Mouse (Mus musculus) stomach, postnatal 0 days (tissue): ENCODE data around the gene Rpl7a. TPM values are rescaled to one million over a fixed set of nuclear protein-coding genes. Genes with fewer than 3 reads are reported as not detected.
A peak's percentile ranks its signal among the peaks of the same experiment; 100 is the strongest.

Source experiments
- ATAC-seq: fragments of 200-750 bp; cut with Nextera tagmentation; 2 replicates; pipeline ENCODE4 v1.8.0; 2017; ENCODE audit not compliant: low FRiP score, low TSS enrichment
- DNase-seq: peaks from one replicate; pipeline ENCODE4 v3.0.0-alpha.2; 2016; ENCODE audit warnings: low spot score
- H3K27ac ChIP-seq: fragments of 300-500 bp; sonication (generic); replicated peaks from 2 replicates; pipeline ENCODE4 v1.5.1; 2014; ENCODE audit warnings: mild to moderate bottlenecking, control low read depth
- H3K27me3 ChIP-seq: fragments of 300-500 bp; sonication (generic); 2 replicates; pipeline ENCODE4 v1.6.1; 2014; ENCODE audit warnings: low read length; ENCODE audit not compliant: control insufficient read depth, insufficient read depth
- H3K36me3 ChIP-seq: fragments of 300-500 bp; sonication (generic); 2 replicates; pipeline ENCODE4 v1.6.1; 2014; ENCODE audit warnings: low read length, mixed read lengths; ENCODE audit not compliant: control insufficient read depth, insufficient read depth
- H3K4me1 ChIP-seq: fragments of 300-500 bp; sonication (generic); replicated peaks from 2 replicates; pipeline ENCODE4 v1.6.1; 2014; ENCODE audit warnings: antibody characterized with exemption; ENCODE audit not compliant: control insufficient read depth, insufficient read depth
- H3K4me2 ChIP-seq: fragments of 300-500 bp; sonication (generic); replicated peaks from 2 replicates; pipeline ENCODE4 v1.6.1; 2014; ENCODE audit warnings: low read depth, mild to moderate bottlenecking, control low read depth, moderate library complexity
- H3K4me3 ChIP-seq: fragments of 300-500 bp; sonication (generic); 2 replicates; pipeline ENCODE4 v1.5.1; 2014; ENCODE audit warnings: low read depth, low read length, control low read depth
- H3K9ac ChIP-seq: fragments of 300-500 bp; sonication (generic); 2 replicates; pipeline ENCODE4 v1.6.1; 2014; ENCODE audit warnings: mild to moderate bottlenecking, low read length, control low read depth, mixed read lengths
- H3K9me3 ChIP-seq: fragments of 300-500 bp; sonication (generic); 2 replicates; pipeline ENCODE4 v1.6.1; 2016; ENCODE audit warnings: low read length; ENCODE audit not compliant: control insufficient read depth
- CTCF ChIP-seq: IDR thresholded peaks from 2 replicates; pipeline ENCODE4 v1.5.1; 2016; ENCODE audit warnings: antibody characterized with exemption, low read depth, mild to moderate bottlenecking, moderate library complexity
- EP300 ChIP-seq: optimal IDR thresholded peaks from 2 replicates; pipeline ENCODE3; 2016; ENCODE audit warnings: antibody characterized with exemption
- WGBS: fragments of 180-500 bp; shearing (Covaris S2); extraction: QIAGEN DNeasy Blood & Tissue Kit; methylation state at CpG from one replicate; pipeline ENCODE4 v1.1.7; 2014; 5-methylcytosine and 5-hydroxymethylcytosine counted together
- polyA plus RNA-seq: library from polyadenylated mRNA; unstranded; fragments of >200 nt; fragmentation: Nextera tagmentation; extraction: Ambion mirVana; gene quantifications from 2 replicates; pipeline ENCODE4 v1.2.1, GENCODE M21; 2015

The Rpl7a gene
- polyA plus RNA-seq, 1 experiment from 2014 or later = 505 TPM

- peak; percentile 96 for ATAC-seq
- 1% methylated on average over 44 of the region's 70 CpGs for WGBS
Measured at GRCm38 (mm10) chr2:26933304-26934055, 22.9 kb downstream of the Rpl7a start, which contains the start of the genes Surf4 and Stkld1. Gene Surf4 (minus strand): TSS chr2:26933928. Gene Stkld1 (plus strand): TSS chr2:26934047.

GRCm38 (mm10) chr2:26935286-26935685 lies 24.7 kb downstream of the Rpl7a start:
- ATAC-seq (no peak), DNase-seq (no peak)
- Histone ChIP-seq H3K36me3 (0 out of 2 replicates have a peak, but pooled peaks cover 2% of the 10 kb centered on the region), H3K4me1 (peaks cover 9% of the 10 kb centered on the region; the same call in 1 of the 2 replicates), H3K4me2 (no peak overlapping the region), H3K27ac (no peak overlapping the region), H3K9me3 (no peaks in the 10 kb centered on the region), H3K9ac (no peak overlapping the region), H3K27me3 (no peaks in the 10 kb centered on the region), H3K4me3 (no peak overlapping the region)
- 98% methylated on average over 2 of the region's 2 CpGs for WGBS
- no peak for TF ChIP-seq CTCF
- TF ChIP-seq EP300 = no peak

More at GRCm38 (mm10) chr2:26933304-26934055, 22.9 kb downstream of the Rpl7a start, which contains the start of the genes Surf4 and Stkld1:
- Histone ChIP-seq H3K36me3 (0 out of 2 replicates have a peak, but pooled peaks cover 2% of the 10 kb centered on the region), H3K9me3 (no peaks in the 10 kb centered on the region), H3K4me2 (peak within 1 kb of the TSS; percentile 74), H3K27ac (peak within 1 kb of the TSS; percentile 97), H3K9ac (peak within 1 kb of the TSS; percentile 100), H3K27me3 (no peaks in the 10 kb centered on the region), H3K4me3 (peak within 1 kb of the TSS; percentile 93), H3K4me1 (peaks cover 9% of the 10 kb centered on the region; the same call in 1 of the 2 replicates)
- peak; percentile 99 for DNase-seq
- TF ChIP-seq EP300 (no peak), CTCF (peak; percentile 3; the same call in 1 of the 2 replicates)

- ATAC-seq = no peak
- H3K9ac ChIP-seq = no peak overlapping the region
- WGBS = 52% methylated on average over 1 of the region's 1 CpGs
Measured at GRCm38 (mm10) chr2:26936425-26936824, 25.9 kb downstream of the Rpl7a start.

GRCm38 (mm10) chr2:26941539-26941938 lies 31.0 kb downstream of the Rpl7a start:
- H3K4me1 ChIP-seq = no peaks in the 10 kb centered on the region
- H3K9ac ChIP-seq = no peak overlapping the region
- DNase-seq (peak; percentile 72), ATAC-seq (peak; percentile 88)
- H3K9me3 ChIP-seq = no peaks in the 10 kb centered on the region
- H3K36me3 ChIP-seq = no peaks in the 10 kb centered on the region
- H3K27me3 ChIP-seq = no peaks in the 10 kb centered on the region
- TF ChIP-seq EP300 (no peak), CTCF (peak; percentile 62)
- 37% methylated on average over 5 of the region's 5 CpGs for WGBS
- no peak overlapping the region for H3K4me3 ChIP-seq
- H3K4me2 ChIP-seq = no peak overlapping the region
- no peak overlapping the region for H3K27ac ChIP-seq

More at GRCm38 (mm10) chr2:26936425-26936824, 25.9 kb downstream of the Rpl7a start:
- H3K36me3 ChIP-seq = 0 out of 2 replicates have a peak, but pooled peaks cover 2% of the 10 kb centered on the region
- no peaks in the 10 kb centered on the region for H3K9me3 ChIP-seq
- no peaks in the 10 kb centered on the region for H3K27me3 ChIP-seq
- TF ChIP-seq CTCF (no peak), EP300 (no peak)
- no peak overlapping the region for H3K27ac ChIP-seq
- H3K4me3 ChIP-seq = no peak overlapping the region
- H3K4me2 ChIP-seq = no peak overlapping the region
- H3K4me1 ChIP-seq = peaks cover 8% of the 10 kb centered on the region; the same call in 1 of the 2 replicates
- no peak for DNase-seq

- Histone ChIP-seq H3K4me2 (no peak overlapping the region), H3K4me3 (no peak overlapping the region), H3K27me3 (no peaks in the 10 kb centered on the region), H3K9me3 (no peaks in the 10 kb centered on the region), H3K9ac (no peak overlapping the region), H3K27ac (no peak overlapping the region), H3K36me3 (no peaks in the 10 kb centered on the region), H3K4me1 (no peaks in the 10 kb centered on the region)
- DNase-seq = no peak
- no peak for ATAC-seq
- 67% methylated on average over 3 of the region's 3 CpGs for WGBS
- TF ChIP-seq CTCF (no peak), EP300 (no peak)
Measured at GRCm38 (mm10) chr2:26943253-26943652, 32.7 kb downstream of the Rpl7a start.

GRCm38 (mm10) chr2:26950411-26950810 lies 39.8 kb downstream of the Rpl7a start:
- TF ChIP-seq EP300 (no peak), CTCF (no peak)
- 82% methylated on average over 2 of the region's 2 CpGs for WGBS
- Histone ChIP-seq H3K4me2 (no peak overlapping the region), H3K36me3 (peaks cover 16% of the 10 kb centered on the region), H3K27ac (no peak overlapping the region), H3K4me1 (no peaks in the 10 kb centered on the region), H3K4me3 (no peak overlapping the region), H3K27me3 (no peaks in the 10 kb centered on the region), H3K9ac (no peak overlapping the region), H3K9me3 (no peaks in the 10 kb centered on the region)
- ATAC-seq (no peak), DNase-seq (no peak)
